Mouse (Mus musculus) liver, embryonic 14.5 days (tissue): ENCODE measurements at regions not wholly inside any gene's neighbourhood (a gene's known extent, or its start where the extent isn't known, plus 50 kb on each side); places are given as distances from the start of the nearest gene placed in this dataset.

ENCODE experiments used
- CTCF ChIP-seq: IDR thresholded peaks from 2 replicates; pipeline ENCODE4 v1.5.1; 2016; ENCODE audit warnings: antibody characterized with exemption, low read depth, control low read depth
- EP300 ChIP-seq: IDR thresholded peaks from 2 replicates; pipeline ENCODE4 v1.6.1; 2016; ENCODE audit warnings: antibody characterized with exemption, low read depth

DNA sequence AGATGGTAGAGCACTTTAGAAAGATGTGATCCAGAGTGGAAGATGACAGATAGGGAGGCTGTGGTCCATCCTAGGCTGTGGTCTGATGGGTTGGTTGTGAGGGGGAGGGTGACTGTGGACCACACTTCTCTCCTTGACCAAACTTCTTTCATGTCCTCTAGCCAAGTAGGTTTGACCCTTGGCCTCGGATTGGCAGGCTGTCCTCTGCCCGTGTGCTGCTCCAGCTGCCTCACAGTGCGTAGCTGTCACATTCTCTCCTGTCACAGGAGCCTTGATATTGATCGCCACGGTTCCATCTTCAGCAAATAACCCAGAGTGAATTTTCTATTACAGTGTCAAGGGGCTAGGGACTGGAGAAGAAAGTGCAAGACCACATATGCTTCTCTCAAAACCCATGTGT lies 506.9 kb downstream of the Tbc1d22a start:
- TF ChIP-seq EP300 (no peak), CTCF (no peak)
